Mouse (Mus musculus) Patski (cell line): Measurements from ENCODE around the gene Fam198b. TPM values are rescaled to one million over a fixed set of nuclear protein-coding genes. Genes with fewer than 3 reads are reported as not detected.

Experiments used
- ATAC-seq: fragments of 100-300 bp; one replicate; pipeline ENCODE4 v1.8.0; 2021
- CTCF ChIA-PET: fragments of 350-600 bp; sonication (Branson Sonifier 250); formaldehyde crosslinking; loops from one replicate; lab custom pipeline; 2022; ENCODE audit warnings: inconsistent platforms; lab: Charles Lee
- POLR2A ChIA-PET: fragments of 350-600 bp; sonication (Branson Sonifier 250); formaldehyde crosslinking; loops from one replicate; lab custom pipeline; 2022; ENCODE audit warnings: antibody characterized with exemption, inconsistent platforms; lab: Charles Lee
- DNase-seq: peaks from one replicate; pipeline ENCODE4 v3.0.0-alpha.2; 2011; ENCODE audit warnings: low read depth, low spot score
- H3K27me3 ChIP-seq: fragments of 371-371 bp; one replicate; pipeline ENCODE4 v1.5.1; 2021
- CTCF ChIP-seq: fragments of 100-300 bp; IDR thresholded peaks from one replicate; pipeline ENCODE4 v1.5.1; 2021
- in situ Hi-C: fragments of 300-500 bp; cut with MboI; formaldehyde crosslinking; loops from 3 replicates; pipeline ENCODE4 v1.11.1; 2018; ENCODE audit warnings: low pct_unique_long_range_greater_than_20kb, mixed read lengths
- polyA plus RNA-seq: library from polyadenylated mRNA; unstranded; gene quantifications from one replicate; pipeline ENCODE4 v1.2.3, GENCODE M21; 2021

Fam198b gene
- polyA plus RNA-seq, 1 experiment from 2014 or later: 16.7 TPM

DNA sequence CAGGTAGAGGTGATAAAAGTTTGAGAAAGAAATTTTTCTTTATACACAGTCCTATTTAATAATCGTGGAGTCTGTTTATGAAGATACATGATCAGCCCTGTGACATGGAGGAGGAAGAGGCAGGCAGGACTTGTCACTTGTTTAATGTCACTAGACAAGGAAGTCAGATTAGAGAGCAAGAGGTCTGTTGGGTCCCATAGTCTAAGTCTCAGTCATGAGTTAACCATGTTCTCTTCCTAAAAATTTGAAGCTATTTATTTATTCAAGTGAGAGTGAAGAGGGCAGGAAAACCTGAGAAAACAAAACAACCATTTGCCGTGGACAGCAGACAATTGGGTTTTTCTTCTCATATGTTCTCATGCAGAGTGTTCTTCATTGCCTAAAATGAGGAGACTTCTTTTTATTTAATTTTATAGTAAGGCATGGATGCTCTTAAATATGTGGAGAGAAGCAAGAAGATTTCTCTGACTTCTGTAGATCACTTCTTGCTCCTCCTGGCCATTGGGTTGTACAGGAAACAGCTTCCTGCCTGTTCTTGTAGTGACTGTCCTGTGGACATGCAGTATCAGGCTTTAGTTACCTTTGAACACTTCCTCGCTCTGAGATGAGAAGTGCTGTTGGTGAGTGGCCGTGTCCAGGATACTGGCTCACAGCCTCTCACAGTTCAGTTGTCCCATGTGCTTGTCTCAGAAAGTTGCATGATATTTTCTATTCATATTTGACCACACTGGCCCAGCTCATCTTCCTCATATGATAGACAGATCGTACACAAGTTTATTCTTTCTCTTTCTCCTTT is 22.1 kb downstream of the Fam198b start:
- ChIA-PET POLR2A (interaction anchor here (1.2 kb wide), 1 partner anchor 148 kb away, joined by 4 read pairs; no protein-coding TSS in a partner anchor), CTCF (interaction anchor here (0.7 to 1.1 kb wide), 4 partner anchors 9 to 85 kb away, joined by 3 to 5 read pairs (median 3); no protein-coding TSS in a partner anchor)
- TF ChIP-seq CTCF: no peak
- no peaks in the 10 kb centered on the region for H3K27me3 ChIP-seq
- no peak for DNase-seq
- in situ Hi-C loops: no loop called here
- no peak for ATAC-seq

DNA sequence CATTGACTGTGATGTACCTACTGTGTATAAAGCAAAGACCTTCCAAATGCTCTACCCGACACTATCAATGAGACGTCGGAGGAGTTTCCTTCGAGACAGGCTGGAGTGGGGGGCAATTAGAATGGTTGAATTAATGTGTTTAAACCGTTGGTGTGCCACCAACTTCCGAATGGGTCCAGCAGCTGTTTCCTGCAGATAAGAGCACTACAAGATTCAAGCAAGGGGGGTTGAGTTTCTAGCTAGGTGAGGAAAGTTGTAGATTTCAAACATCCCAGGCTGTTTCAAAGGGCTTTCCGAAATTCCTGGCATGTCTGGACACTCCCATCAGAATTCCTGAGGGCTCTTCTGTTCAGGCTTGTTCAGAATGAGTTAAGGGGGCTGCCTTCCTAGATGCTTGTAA is 22.9 kb downstream of the Fam198b start:
- H3K27me3 ChIP-seq: no peaks in the 10 kb centered on the region
- ChIA-PET CTCF (interaction anchor here (0.7 to 1.1 kb wide), 4 partner anchors 10 to 84 kb away, joined by 3 to 5 read pairs (median 3); no protein-coding TSS in a partner anchor), POLR2A (no interaction called here)
- no peak for DNase-seq
- TF ChIP-seq CTCF: no peak
- in situ Hi-C loops: no loop called here
- ATAC-seq: no peak

DNA sequence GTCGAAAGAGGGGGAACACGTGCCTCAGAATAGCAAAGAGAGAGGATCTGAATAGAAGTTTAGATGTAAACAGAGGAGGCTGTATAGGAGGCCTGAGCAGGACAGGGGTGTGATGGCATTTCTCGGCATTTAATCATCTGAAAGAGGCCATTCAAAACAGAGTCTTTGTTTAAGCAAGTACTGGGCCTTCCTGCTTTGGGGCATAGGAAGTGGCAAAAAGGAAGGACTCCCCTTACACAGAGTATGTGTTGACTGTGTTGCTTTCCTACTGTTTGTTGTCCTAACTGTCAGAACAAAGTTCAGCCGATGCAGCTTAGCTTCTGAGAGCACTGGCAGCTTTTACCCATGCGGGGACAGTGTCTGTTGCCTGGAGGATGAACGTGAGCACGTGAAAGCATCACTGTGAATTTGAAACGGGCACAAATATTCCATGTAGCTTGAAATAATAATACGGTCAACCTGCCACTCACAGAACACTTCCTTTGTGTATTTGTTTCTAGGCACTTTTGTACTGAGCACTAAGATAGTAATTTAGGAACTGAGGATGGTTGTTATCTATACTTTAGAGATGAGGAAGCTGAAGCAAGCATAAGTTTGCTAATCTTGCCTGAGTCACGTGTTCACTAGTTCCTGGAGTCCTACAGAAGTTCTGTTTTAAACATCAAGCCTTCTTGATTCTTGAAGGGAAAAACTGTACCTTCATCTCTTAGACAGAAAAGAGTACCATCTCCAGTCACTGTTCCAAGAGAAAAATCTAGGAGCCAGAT is 26.2 kb downstream of the Fam198b start:
- no peak for DNase-seq
- in situ Hi-C loops: no loop called here
- no peak for ATAC-seq
- no peak for TF ChIP-seq CTCF
- no peaks in the 10 kb centered on the region for H3K27me3 ChIP-seq
- ChIA-PET CTCF (interaction anchor here (0.7 to 4.2 kb wide), 9 partner anchors 10 to 25 kb away, joined by 3 to 21 read pairs (median 4); no protein-coding TSS in a partner anchor), POLR2A (interaction anchor here (0.7 to 0.8 kb wide), 2 partner anchors 22 to 145 kb away, joined by 3 read pairs; no protein-coding TSS in a partner anchor)

DNA sequence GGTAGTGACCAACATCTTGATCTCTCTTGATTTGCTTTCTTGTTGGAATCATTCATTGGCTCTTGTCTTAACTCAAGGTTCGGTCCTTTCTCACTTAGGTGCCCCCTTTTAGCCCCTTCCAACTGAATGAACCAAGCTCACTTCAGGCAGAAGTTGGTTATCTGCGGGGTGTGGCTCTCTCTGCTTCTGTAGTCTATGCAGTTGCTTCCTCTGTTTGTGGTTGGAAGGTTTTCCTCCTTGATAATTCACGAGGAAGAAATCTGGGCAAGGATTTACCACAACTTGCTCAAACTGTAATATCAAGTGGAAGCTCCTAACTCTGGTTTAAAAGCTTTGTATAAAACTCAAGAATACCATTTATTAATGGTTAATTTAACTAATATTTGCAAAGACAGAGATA is 26.8 kb downstream of the Fam198b start:
- no peaks in the 10 kb centered on the region for H3K27me3 ChIP-seq
- no peak for TF ChIP-seq CTCF
- ChIA-PET POLR2A (interaction anchor here (0.7 to 0.8 kb wide), 2 partner anchors 21 to 145 kb away, joined by 3 read pairs; no protein-coding TSS in a partner anchor), CTCF (interaction anchor here (0.7 to 4.2 kb wide), 9 partner anchors 10 to 26 kb away, joined by 3 to 21 read pairs (median 4); no protein-coding TSS in a partner anchor)
- ATAC-seq (no peak), DNase-seq (no peak)
- in situ Hi-C loops: no loop called here

DNA sequence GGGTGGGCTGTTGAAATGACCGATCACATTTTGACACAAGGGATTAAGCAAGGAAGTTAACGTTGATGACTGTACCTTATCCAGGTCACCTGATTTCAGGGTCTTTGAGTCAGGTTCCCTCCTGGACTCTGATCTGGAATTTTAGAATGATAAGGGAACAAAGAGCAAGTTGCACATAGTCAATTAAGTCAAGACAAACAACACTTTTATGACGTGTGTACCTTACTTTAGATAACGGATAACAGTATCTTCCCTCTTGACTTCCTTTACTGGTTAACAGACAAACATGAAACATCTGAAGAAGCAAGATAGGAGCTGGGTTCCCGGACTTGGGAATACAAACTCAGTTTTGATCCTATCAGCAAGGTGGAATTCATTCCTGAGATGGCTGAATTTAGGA is 29.7 kb downstream of the Fam198b start:
- H3K27me3 ChIP-seq: no peaks in the 10 kb centered on the region
- CTCF ChIA-PET: interaction anchor here (0.9 to 2.5 kb wide), 4 partner anchors 12 to 59 kb away, joined by 3 to 8 read pairs (median 4); no protein-coding TSS in a partner anchor
- in situ Hi-C loops: no loop called here
- DNase-seq (no peak), ATAC-seq (no peak)
- no peak for TF ChIP-seq CTCF
- POLR2A ChIA-PET: no interaction called here

DNA sequence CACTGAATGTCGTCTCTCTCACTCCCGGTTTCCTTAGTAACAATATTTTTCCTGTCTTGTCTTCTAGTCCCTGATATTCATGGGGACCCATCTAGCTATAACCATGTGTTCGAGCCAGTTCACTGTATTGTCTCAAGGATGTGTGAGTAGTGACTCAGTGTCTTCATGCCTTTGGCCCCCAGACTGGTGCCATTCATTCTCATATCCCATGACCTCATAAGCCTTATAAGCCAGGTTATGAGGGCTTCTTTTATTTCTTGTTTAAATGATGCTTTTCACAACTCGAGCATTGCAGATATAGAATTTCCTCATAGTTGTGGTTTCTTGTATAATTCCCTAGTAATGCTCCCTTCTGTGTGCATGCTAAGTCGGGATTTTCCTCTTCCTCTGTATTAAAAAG is 31.9 kb downstream of the Fam198b start:
- peak; percentile 81 for ATAC-seq
- no peaks in the 10 kb centered on the region for H3K27me3 ChIP-seq
- in situ Hi-C loops: no loop called here
- peak; percentile 76 for DNase-seq
- POLR2A ChIA-PET: interaction anchor here (0.5 kb wide), 1 partner anchor 133 kb away, joined by 3 read pairs; no protein-coding TSS in a partner anchor
- no peak for TF ChIP-seq CTCF
- CTCF ChIA-PET: interaction anchor here (0.8 to 2.1 kb wide), 7 partner anchors 10 to 37 kb away, joined by 3 to 6 read pairs (median 4); no protein-coding TSS in a partner anchor

- POLR2A ChIA-PET: no interaction called here
- ATAC-seq: no peak
- in situ Hi-C loops: no loop called here
Measured at GRCm38 (mm10) chr3:79918761-79919160, 34.4 kb downstream of the Fam198b start.

GRCm38 (mm10) chr3:79925950-79926697 is 41.8 kb downstream of the Fam198b start:
- ATAC-seq (peak; percentile 91), DNase-seq (peak; percentile 68)
- ChIA-PET POLR2A (interaction anchor here (0.9 to 1.4 kb wide), 2 partner anchors 11 to 41 kb away, joined by 3 read pairs; partner anchors contain the start of gene Fam198b), CTCF (interaction anchor here (0.7 to 1.9 kb wide), 11 partner anchors 9 to 72 kb away, joined by 3 to 6 read pairs (median 4); partner anchors contain the start of gene Fam198b)
- TF ChIP-seq CTCF: no peak
- H3K27me3 ChIP-seq: no peaks in the 10 kb centered on the region
- in situ Hi-C loops: no loop called here

More at GRCm38 (mm10) chr3:79918761-79919160, 34.4 kb downstream of the Fam198b start:
- CTCF ChIA-PET: interaction anchor here (0.7 to 1.6 kb wide), 4 partner anchors 10 to 67 kb away, joined by 3 to 5 read pairs (median 4); partner anchors contain the start of gene Fam198b
- DNase-seq: no peak
- no peak for TF ChIP-seq CTCF
- no peaks in the 10 kb centered on the region for H3K27me3 ChIP-seq

- ChIA-PET CTCF (interaction anchor here (0.9 to 1.9 kb wide), 11 partner anchors 8 to 64 kb away, joined by 3 to 4 read pairs (median 3); partner anchors contain the start of gene Fam198b), POLR2A (interaction anchor here (0.7 kb wide), 1 partner anchor 103 kb away, joined by 4 read pairs; no protein-coding TSS in a partner anchor)
- H3K27me3 ChIP-seq: no peaks in the 10 kb centered on the region
- DNase-seq (no peak), ATAC-seq (no peak)
- in situ Hi-C loops: no loop called here
- no peak for TF ChIP-seq CTCF
Measured at GRCm38 (mm10) chr3:79927050-79927449, 42.7 kb downstream of the Fam198b start.
